Mouse (Mus musculus) kidney, embryonic 14.5 days (tissue): ENCODE measurements around the gene Trmt13. TPM values are rescaled to one million over a fixed set of nuclear protein-coding genes. Genes with fewer than 3 reads are reported as not detected.

Source experiments
- ATAC-seq: fragments of 200-750 bp; cut with Nextera tagmentation; 2 replicates; pipeline ENCODE4 v1.8.0; 2017; ENCODE audit warnings: moderate number of reproducible peaks, mild to moderate bottlenecking, moderate TSS enrichment, moderate library complexity; ENCODE audit not compliant: low FRiP score, low TSS enrichment
- H3K27ac ChIP-seq: fragments of 300-500 bp; sonication (generic); 2 replicates; pipeline ENCODE4 v1.5.1; 2014; ENCODE audit warnings: low read depth, mild to moderate bottlenecking, low read length, moderate library complexity, mixed read lengths
- H3K27me3 ChIP-seq: fragments of 300-500 bp; sonication (generic); 2 replicates; pipeline ENCODE4 v1.6.1; 2014; ENCODE audit warnings: mild to moderate bottlenecking, low read length; ENCODE audit not compliant: control insufficient read depth, insufficient read depth
- H3K36me3 ChIP-seq: fragments of 300-500 bp; sonication (generic); 2 replicates; pipeline ENCODE4 v1.6.1; 2014; ENCODE audit warnings: low read length, mixed read lengths; ENCODE audit not compliant: control insufficient read depth, insufficient read depth
- H3K4me1 ChIP-seq: fragments of 300-500 bp; sonication (generic); 2 replicates; pipeline ENCODE4 v1.6.1; 2014; ENCODE audit warnings: low read length, mixed read lengths; ENCODE audit not compliant: control insufficient read depth, insufficient read depth
- H3K4me2 ChIP-seq: fragments of 300-500 bp; sonication (generic); replicated peaks from 2 replicates; pipeline ENCODE4 v1.6.1; 2014; ENCODE audit warnings: low read depth, mild to moderate bottlenecking, low read length
- H3K4me3 ChIP-seq: fragments of 300-500 bp; sonication (generic); 2 replicates; pipeline ENCODE4 v1.5.1; 2014; ENCODE audit warnings: mild to moderate bottlenecking, low read length
- H3K9ac ChIP-seq: fragments of 300-500 bp; sonication (generic); 2 replicates; pipeline ENCODE4 v1.6.1; 2014; ENCODE audit warnings: low read depth, mild to moderate bottlenecking, low read length, moderate library complexity
- H3K9me3 ChIP-seq: fragments of 300-500 bp; sonication (generic); 2 replicates; pipeline ENCODE4 v1.6.1; 2016; ENCODE audit warnings: low read length; ENCODE audit not compliant: control insufficient read depth
- WGBS: fragments of 180-500 bp; shearing (Covaris S2); extraction: QIAGEN DNeasy Blood & Tissue Kit; methylation state at CpG from one replicate; pipeline ENCODE4 v1.1.7; 2014; 5-methylcytosine and 5-hydroxymethylcytosine counted together
- polyA plus RNA-seq: library from polyadenylated mRNA; unstranded; fragments of >200 nt; fragmentation: Nextera tagmentation; extraction: Ambion mirVana; gene quantifications from 2 replicates; pipeline ENCODE4 v1.2.1, GENCODE M21; 2014

Gene Trmt13
- polyA plus RNA-seq, 1 experiment from 2014 or later, result 28.7 TPM

- no peak overlapping the region for H3K4me3 ChIP-seq
- no peak overlapping the region for H3K27ac ChIP-seq
- no peaks in the 10 kb centered on the region for H3K27me3 ChIP-seq
- no peak overlapping the region for H3K9ac ChIP-seq
- no peaks in the 10 kb centered on the region for H3K9me3 ChIP-seq
- H3K4me1 ChIP-seq, result 0 out of 2 replicates have a peak, but pooled peaks cover 3% of the 10 kb centered on the region
- ATAC-seq, result no peak
- peaks cover 34% of the 10 kb centered on the region for H3K36me3 ChIP-seq
- WGBS, result 35% methylated on average over 2 of the region's 2 CpGs
- no peak overlapping the region for H3K4me2 ChIP-seq
These were observed 72.3 kb downstream of the Trmt13 start for GRCm38 (mm10) chr3:116542070-116542469.

DNA sequence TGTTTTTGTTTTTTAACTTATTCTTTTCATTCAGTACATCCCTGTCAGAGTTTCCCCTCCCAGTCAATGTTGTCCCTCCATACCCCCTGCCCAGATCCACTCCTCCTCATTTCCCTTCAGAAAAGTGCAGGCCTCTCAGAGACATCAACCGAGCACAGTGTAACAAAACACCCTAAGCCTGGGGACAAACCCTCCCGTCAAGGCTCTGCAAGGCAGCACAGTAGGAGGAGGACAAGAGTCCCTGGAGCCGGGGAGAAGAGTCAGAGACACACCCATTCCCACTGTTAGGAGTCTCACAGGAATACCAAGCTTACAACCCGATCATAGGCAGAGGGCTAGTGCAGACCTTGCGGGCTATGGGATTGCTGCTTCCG is 77.2 kb downstream of the Trmt13 start:
- WGBS, result 26% methylated on average over 6 of the region's 6 CpGs
- no peak overlapping the region for H3K4me3 ChIP-seq
- 0 out of 2 replicates have a peak, but pooled peaks cover 8% of the 10 kb centered on the region for H3K4me1 ChIP-seq
- ATAC-seq, result peak; percentile 85
- H3K4me2 ChIP-seq, result no peak overlapping the region
- no peaks in the 10 kb centered on the region for H3K9me3 ChIP-seq
- peaks cover 40% of the 10 kb centered on the region for H3K36me3 ChIP-seq
- no peak overlapping the region for H3K9ac ChIP-seq
- no peaks in the 10 kb centered on the region for H3K27me3 ChIP-seq
- 0 out of 2 replicates have a peak overlapping the region, but pooled peaks have one; percentile 24 for H3K27ac ChIP-seq

GRCm38 (mm10) chr3:116536428-116537199 is 77.8 kb downstream of the Trmt13 start:
- ATAC-seq, result peak; percentile 59
- Histone ChIP-seq H3K9ac (no peak overlapping the region), H3K27ac (0 out of 2 replicates have a peak overlapping the region, but pooled peaks have one; percentile 24), H3K4me2 (no peak overlapping the region), H3K27me3 (no peaks in the 10 kb centered on the region), H3K36me3 (peaks cover 37% of the 10 kb centered on the region), H3K9me3 (no peaks in the 10 kb centered on the region), H3K4me3 (no peak overlapping the region), H3K4me1 (0 out of 2 replicates have a peak, but pooled peaks cover 8% of the 10 kb centered on the region)
- 20% methylated on average over 16 of the region's 16 CpGs for WGBS

Other genes with a start within 250 kb of the Trmt13 start
- gene Cdc14a, start 190.6 kb downstream of the Trmt13 start, polyA plus RNA-seq, result 8.7 and 17.9 TPM in 2 replicates
- gene Rtca, start 106.4 kb downstream of the Trmt13 start, polyA plus RNA-seq, result 92.2 and 95.6 TPM in 2 replicates
- gene Dbt, start 101.5 kb downstream of the Trmt13 start, polyA plus RNA-seq, result 14.2 and 17.6 TPM in 2 replicates
- 0.45 and 0.61 TPM in 2 replicates for gene Lrrc39, start 51.6 kb downstream of the Trmt13 start, polyA plus RNA-seq
- 19.3 and 30.8 TPM in 2 replicates for gene Sass6, start 19.6 kb downstream of the Trmt13 start, polyA plus RNA-seq
- gene Mfsd14a, start 48.1 kb upstream of the Trmt13 start, polyA plus RNA-seq, result 65.6 and 106 TPM in 2 replicates
- gene Gm43191, start 66.7 kb upstream of the Trmt13 start, polyA plus RNA-seq, result not detected in 2 replicates
- 9.0 and 15.9 TPM in 2 replicates for gene Slc35a3, start 98.2 kb upstream of the Trmt13 start, polyA plus RNA-seq
- 13.0 and 22.2 TPM in 2 replicates for gene Agl, start 193.6 kb upstream of the Trmt13 start, polyA plus RNA-seq
- 20.2 and 21.2 TPM in 2 replicates for gene Frrs1, start 244.9 kb upstream of the Trmt13 start, polyA plus RNA-seq